Mouse (Mus musculus): ENCODE measurements around the gene Slc24a5. TPM values are rescaled to one million over a fixed set of nuclear protein-coding genes. Genes with fewer than 3 reads are reported as not detected.

Slc24a5 gene
- polyA plus RNA-seq, 1 experiment from 2014 or later, result 7.8 TPM

- H3K4me3 ChIP-seq, result no peak overlapping the region
- 39% methylated on average over 4 of the region's 4 CpGs for WGBS
- DNase-seq (ENCODE audit: low spot score), result no peak
These were observed 57.9 kb downstream of the Slc24a5 start for GRCm38 (mm10) chr2:125125824-125126223.

GRCm38 (mm10) chr2:125126792-125127191 is 58.9 kb downstream of the Slc24a5 start:
- no peaks in the 10 kb centered on the region for H3K27me3 ChIP-seq (replicated peaks; ENCODE audit: low read depth, poor library complexity, severe bottlenecking)
- DNase-seq (ENCODE audit: low spot score), result no peak
- WGBS, result 89% methylated on average over 3 of the region's 3 CpGs
- H3K9me3 ChIP-seq, result no peaks in the 10 kb centered on the region
- no peak overlapping the region for H3K27ac ChIP-seq (replicated peaks)
- no peak overlapping the region for H3K4me3 ChIP-seq
- H3K36me3 ChIP-seq (replicated peaks), result no peaks in the 10 kb centered on the region
- H3K4me1 ChIP-seq, result peaks cover 5% of the 10 kb centered on the region

More at GRCm38 (mm10) chr2:125125824-125126223, 57.9 kb downstream of the Slc24a5 start:
- peaks cover 15% of the 10 kb centered on the region for H3K4me1 ChIP-seq
- H3K36me3 ChIP-seq (replicated peaks), result no peaks in the 10 kb centered on the region
- H3K27me3 ChIP-seq (replicated peaks; ENCODE audit: low read depth, poor library complexity, severe bottlenecking), result no peaks in the 10 kb centered on the region
- H3K27ac ChIP-seq (replicated peaks), result no peak overlapping the region
- H3K9me3 ChIP-seq, result no peaks in the 10 kb centered on the region

GRCm38 (mm10) chr2:125134113-125134512 is 66.2 kb downstream of the Slc24a5 start:
- Histone ChIP-seq H3K27me3 (replicated peaks; ENCODE audit: low read depth, poor library complexity, severe bottlenecking) (peaks cover 10% of the 10 kb centered on the region; the same call in 1 of the 2 replicates), H3K4me3 (no peak overlapping the region), H3K27ac (replicated peaks) (no peak overlapping the region), H3K9me3 (no peaks in the 10 kb centered on the region), H3K36me3 (replicated peaks) (no peaks in the 10 kb centered on the region), H3K4me1 (peaks cover 11% of the 10 kb centered on the region)
- no peak for DNase-seq (ENCODE audit: low spot score)
- 35% methylated on average over 4 of the region's 4 CpGs for WGBS

GRCm38 (mm10) chr2:125135903-125136811 is 68.2 kb downstream of the Slc24a5 start, which contains the start of gene Ctxn2:
Gene Ctxn2, plus strand, starts transcription at chr2:125136692.
- DNase-seq (ENCODE audit: low spot score), result peak; percentile 90
- WGBS, result 2% methylated on average over 39 of the region's 39 CpGs
- Histone ChIP-seq H3K4me3 (peak within 1 kb of the TSS; percentile 55), H3K27me3 (replicated peaks; ENCODE audit: low read depth, poor library complexity, severe bottlenecking) (peaks cover 10% of the 10 kb centered on the region; the same call in 1 of the 2 replicates), H3K9me3 (no peaks in the 10 kb centered on the region), H3K27ac (replicated peaks) (no peak within 1 kb of the TSS), H3K36me3 (replicated peaks) (no peaks in the 10 kb centered on the region), H3K4me1 (peaks cover 11% of the 10 kb centered on the region)

GRCm38 (mm10) chr2:125136846-125137245 is 68.9 kb downstream of the Slc24a5 start:
- H3K27me3 ChIP-seq (replicated peaks; ENCODE audit: low read depth, poor library complexity, severe bottlenecking), result peaks cover 10% of the 10 kb centered on the region; the same call in 1 of the 2 replicates
- peaks cover 11% of the 10 kb centered on the region for H3K4me1 ChIP-seq
- no peak overlapping the region for H3K27ac ChIP-seq (replicated peaks)
- 31% methylated on average over 7 of the region's 7 CpGs for WGBS
- H3K4me3 ChIP-seq, result peak overlapping the region; percentile 55
- no peaks in the 10 kb centered on the region for H3K36me3 ChIP-seq (replicated peaks)
- no peaks in the 10 kb centered on the region for H3K9me3 ChIP-seq
- no peak for DNase-seq (ENCODE audit: low spot score)

Other genes starting within 250 kb of the Slc24a5 start
- gene Myef2, start 55.5 kb downstream of the Slc24a5 start, polyA plus RNA-seq (2016; fragmentation: Nextera tagmentation; extraction: Ambion mirVana), result 155 and 158 TPM in 2 replicates
- gene Ctxn2, start 68.6 kb downstream of the Slc24a5 start, polyA plus RNA-seq (2016; fragmentation: Nextera tagmentation; extraction: Ambion mirVana), result not detected in 2 replicates
- not detected in 2 replicates for gene Slc12a1, start 84.4 kb downstream of the Slc24a5 start, polyA plus RNA-seq (2016; fragmentation: Nextera tagmentation; extraction: Ambion mirVana)
- gene Dut, start 179.1 kb downstream of the Slc24a5 start, polyA plus RNA-seq (2016; fragmentation: Nextera tagmentation; extraction: Ambion mirVana), result 265 and 285 TPM in 2 replicates